In the genomic region with DNA sequence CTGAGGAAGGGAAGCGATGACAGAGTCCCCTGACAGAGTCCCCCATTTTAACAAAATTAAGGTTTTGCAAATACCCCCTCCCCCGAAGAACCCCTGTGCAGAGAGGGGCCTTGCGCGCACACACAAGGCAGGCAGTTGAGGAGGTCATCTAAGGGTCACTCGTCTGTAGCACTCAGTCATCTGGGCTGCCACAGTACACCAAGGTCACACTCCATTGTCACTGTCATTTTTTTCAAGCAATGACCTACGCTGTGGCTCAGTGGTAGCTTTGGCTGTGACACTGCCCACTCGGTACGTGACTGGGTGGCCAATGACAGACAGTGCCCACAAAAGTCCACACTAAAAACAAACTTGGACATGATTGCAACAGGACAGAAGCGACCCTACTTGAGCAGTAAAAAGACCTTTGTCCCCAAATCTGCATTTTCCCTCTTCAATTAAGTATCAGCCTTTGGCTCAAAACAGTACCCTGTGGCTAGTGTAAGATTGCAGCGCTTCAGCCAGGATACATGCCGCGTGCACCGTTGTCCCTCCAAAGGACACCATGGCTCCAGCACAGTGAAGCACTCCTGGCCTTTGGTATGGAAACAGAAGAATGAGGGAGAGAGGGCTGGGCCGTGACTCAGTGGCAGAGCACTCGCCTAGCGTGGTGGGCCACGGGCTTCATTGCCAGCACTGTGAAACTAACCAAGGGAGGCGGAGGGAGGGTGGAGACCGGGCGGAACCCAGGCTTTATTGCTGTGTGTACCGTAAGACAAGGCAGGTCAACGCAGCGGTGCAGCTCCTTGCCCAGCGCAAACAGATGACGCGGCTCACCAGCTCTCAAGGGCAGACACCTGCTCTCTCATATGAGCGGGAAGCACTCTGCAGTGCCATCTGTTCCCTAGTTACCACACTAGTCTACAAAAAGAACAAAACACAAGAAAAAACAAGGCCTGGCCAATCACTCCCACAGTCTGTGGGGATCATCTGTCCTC, we compare ENCODE assay signal across 10 mouse cellular contexts. TPM values are rescaled to one million over a fixed set of nuclear protein-coding genes. Genes with fewer than 3 reads are reported as not detected.
DNase-seq lines count a peak whose midpoint lies in the region; ATAC-seq and TF ChIP-seq lines count a peak whose summit lies in the region.
"Had no signal": no experiment of that assay in that cellular context is flagged by ENCODE, and none has a peak within 500 bp of the region (broad histone marks: within the 10 kb centered on the region; RNA-seq: fewer than 3 reads in every experiment).

No protein-coding gene starts in this region.

- H3K27ac ChIP-seq in forebrain, embryonic 15.5 days (replicated peaks) = peak overlapping the region; percentile 71
- H3K27ac ChIP-seq in hindbrain, postnatal 0 days = peak overlapping the region; percentile 78
- peak overlapping the region; percentile 39; the same call in 1 of the 2 replicates for H3K27ac ChIP-seq in neural tube, embryonic 15.5 days (replicated peaks)

- peaks cover 17% of the 10 kb centered on the region for H3K4me1 ChIP-seq in forebrain, embryonic 15.5 days
- H3K4me1 ChIP-seq in hindbrain, postnatal 0 days (ENCODE audit: insufficient read depth, low read length) = 0 out of 2 replicates have a peak, but pooled peaks cover 11% of the 10 kb centered on the region
- H3K4me1 ChIP-seq in neural tube, embryonic 15.5 days = peaks cover 18% of the 10 kb centered on the region
- H3K4me1 ChIP-seq: limb, embryonic 15.5 days had no signal

- H3K27me3 ChIP-seq in forebrain, embryonic 15.5 days = no peaks in the 10 kb centered on the region
- no peaks in the 10 kb centered on the region for H3K27me3 ChIP-seq in hindbrain, postnatal 0 days (ENCODE audit: insufficient read depth, low read length)
- H3K27me3 ChIP-seq in neural tube, embryonic 15.5 days (replicated peaks) = no peaks in the 10 kb centered on the region
- H3K27me3 ChIP-seq: limb, embryonic 15.5 days had no signal

- H3K9ac ChIP-seq in forebrain, embryonic 15.5 days (replicated peaks) = no peak overlapping the region
- no peak overlapping the region for H3K9ac ChIP-seq in hindbrain, postnatal 0 days (replicated peaks; ENCODE audit: low read length)
- no peak overlapping the region for H3K9ac ChIP-seq in neural tube, embryonic 15.5 days (replicated peaks)
- H3K9ac ChIP-seq: limb, embryonic 15.5 days had no signal

- ATAC-seq in forebrain, embryonic 15.5 days (replicated peaks) = peak; percentile 65
- ATAC-seq in hindbrain, postnatal 0 days = peak; percentile 55
- ATAC-seq in neural tube, embryonic 15.5 days (ENCODE audit: low FRiP score) = 0 out of 2 replicates have a peak, but pooled peaks have one; percentile 37
- no peak for ATAC-seq in granulocyte monocyte progenitor cell, adult 5-6 weeks (replicated peaks; ENCODE audit: poor library complexity, severe bottlenecking)

- H3K4me3 ChIP-seq in forebrain, embryonic 15.5 days = no peak overlapping the region
- H3K4me3 ChIP-seq in hindbrain, postnatal 0 days (ENCODE audit: low read length) = no peak overlapping the region
- no peak overlapping the region for H3K4me3 ChIP-seq in neural tube, embryonic 15.5 days (replicated peaks)
- H3K4me3 ChIP-seq: limb, embryonic 15.5 days had no signal

- H3K4me2 ChIP-seq in forebrain, embryonic 15.5 days (replicated peaks) = no peak overlapping the region
- no peak overlapping the region for H3K4me2 ChIP-seq in hindbrain, postnatal 0 days (ENCODE audit: low read depth, low read length)
- H3K4me2 ChIP-seq in neural tube, embryonic 15.5 days = no peak overlapping the region
- H3K4me2 ChIP-seq: limb, embryonic 15.5 days had no signal

- H3K9me3 ChIP-seq in forebrain, embryonic 15.5 days = no peaks in the 10 kb centered on the region
- no peaks in the 10 kb centered on the region for H3K9me3 ChIP-seq in hindbrain, postnatal 0 days (ENCODE audit: low read length)
- H3K9me3 ChIP-seq in neural tube, embryonic 15.5 days (replicated peaks) = no peaks in the 10 kb centered on the region
- H3K9me3 ChIP-seq: limb, embryonic 15.5 days had no signal

- intact Hi-C loops in left cerebral cortex, postnatal 14 days (cut with DNase I) = loop anchor here (5.0 kb wide), 1 partner anchor 48 kb away; a partner anchor contains a TSS

- peak; percentile 83 for DNase-seq in heart, adult 11 months
- no peak for DNase-seq in heart, adult 18-20 months
- peak; percentile 18 for DNase-seq in adrenal gland, postnatal 25 days
- peak; percentile 56 for DNase-seq in hindbrain, postnatal 0 days (ENCODE audit: low spot score)
- DNase-seq in left cerebral cortex, postnatal 14 days (ENCODE audit: low spot score in 2 of 2) = peak; percentile 58 to 79

- WGBS in forebrain, embryonic 15.5 days = 60% methylated on average over 27 of the region's 27 CpGs
- 54% methylated on average over 27 of the region's 27 CpGs for WGBS in hindbrain, postnatal 0 days
- WGBS in neural tube, embryonic 15.5 days = 36% methylated on average over 27 of the region's 27 CpGs

- no peak for TF ChIP-seq CTCF in hindbrain, postnatal 0 days (IDR thresholded peaks at IDR 0.05; ENCODE audit: low read depth)

- H3K36me3 ChIP-seq in forebrain, embryonic 15.5 days = 0 out of 2 replicates have a peak, but pooled peaks cover 5% of the 10 kb centered on the region
- H3K36me3 ChIP-seq in hindbrain, postnatal 0 days (ENCODE audit: insufficient read depth, low read length) = no peaks in the 10 kb centered on the region
- peaks cover 15% of the 10 kb centered on the region for H3K36me3 ChIP-seq in neural tube, embryonic 15.5 days

RNA-seq across cellular contexts. Expression of a gene that starts 50.0 kb away (rescaled TPM):
- total RNA-seq in heart, adult 18-20 months (2021) = 10 to 100 TPM; 12.0 to 13.6 TPM
- total RNA-seq in adrenal gland, postnatal 25 days (2021) = 72.9 and 78.8 TPM in 2 replicates
- polyA plus RNA-seq in forebrain, embryonic 15.5 days (2015; fragmentation: Nextera tagmentation; extraction: Ambion mirVana) = 15.2 and 18.8 TPM in 2 replicates
- 60.5 and 67.5 TPM in 2 replicates for total RNA-seq in hindbrain, postnatal 0 days (2014; rRNA removed)
- 28.9 and 31.5 TPM in 2 replicates for polyA plus RNA-seq in hindbrain, postnatal 0 days (2015; fragmentation: Nextera tagmentation; extraction: Ambion mirVana)
- 10 to 100 TPM; 63.0 to 64.9 TPM for total RNA-seq in left cerebral cortex, postnatal 14 days (2021)
- polyA plus RNA-seq in neural tube, embryonic 15.5 days (2015; fragmentation: Nextera tagmentation; extraction: Ambion mirVana) = 19.9 and 28.4 TPM in 2 replicates
- 12.3 and 19.3 TPM in 2 replicates for total RNA-seq in granulocyte monocyte progenitor cell, adult 5-6 weeks (2014; fragmentation: Nextera tagmentation)
- total RNA-seq in granulocyte monocyte progenitor cell, adult 5-6 weeks (2017) = 5.0 and 13.1 TPM in 2 replicates

RNA-seq across cellular contexts. Expression of a gene that starts 58.6 kb away (rescaled TPM):
- total RNA-seq in heart, adult 18-20 months (2021) = 10 to 100 TPM; 11.2 to 13.0 TPM
- 17.7 and 24.9 TPM in 2 replicates for total RNA-seq in adrenal gland, postnatal 25 days (2021)
- polyA plus RNA-seq in forebrain, embryonic 15.5 days (2015; fragmentation: Nextera tagmentation; extraction: Ambion mirVana) = 2.7 and 3.6 TPM in 2 replicates
- total RNA-seq in hindbrain, postnatal 0 days (2014; rRNA removed) = 3.2 and 7.7 TPM in 2 replicates
- 4.1 and 4.4 TPM in 2 replicates for polyA plus RNA-seq in hindbrain, postnatal 0 days (2015; fragmentation: Nextera tagmentation; extraction: Ambion mirVana)
- total RNA-seq in left cerebral cortex, postnatal 14 days (2021) = 1 to 10 TPM; 2.7 to 3.2 TPM
- polyA plus RNA-seq in neural tube, embryonic 15.5 days (2015; fragmentation: Nextera tagmentation; extraction: Ambion mirVana) = 5.6 and 6.7 TPM in 2 replicates
- total RNA-seq in granulocyte monocyte progenitor cell, adult 5-6 weeks (2014; fragmentation: Nextera tagmentation) = not detected in 2 replicates
- not detected in 2 replicates for total RNA-seq in granulocyte monocyte progenitor cell, adult 5-6 weeks (2017)
- total RNA-seq: common myeloid progenitor, adult 5-6 weeks had no signal

Comparison
In these comparisons a context has a peak if more than half of its experiments do, and no peak if none do; other contexts are left out.
1. DNase-seq: peak in heart, adult 11 months (single experiment), adrenal gland, postnatal 25 days (single experiment), hindbrain, postnatal 0 days (single experiment) and left cerebral cortex, postnatal 14 days (2 of 2); none in heart, adult 18-20 months (0 of 2).
2. Peak in every context shown above with its lines, with median percentiles within 50 percentile points of each other: H3K27ac ChIP-seq.